Mouse (Mus musculus) frontal cortex, postnatal 14 days (tissue): ENCODE measurements at regions not wholly inside any gene's neighbourhood (a gene's known extent, or its start where the extent isn't known, plus 50 kb on each side); places are given as distances from the start of the nearest gene placed in this dataset.
"Not testable (repeated sequence)": the region's sequence is repeated elsewhere in the genome, so short reads cannot be mapped to it uniquely, and the experiment has no call there.

Source experiments
- DNase-seq, 2 experiments: peaks; one replicate each; pipeline ENCODE4 v3.0.0; 2022; ENCODE audit warnings: low spot score in 2 of 2

- DNase-seq: peak in 1 of 2 experiments; percentile 20
Measured at GRCm38 (mm10) chr1:18058211-18058971, 87.3 kb downstream of the Crisp4 start.

GRCm38 (mm10) chr1:18057646-18058210, 88.0 kb downstream of the Crisp4 start:
- no peak for DNase-seq

- DNase-seq: not testable (repeated sequence)
Measured at GRCm38 (mm10) chr1:18057003-18057402, 88.7 kb downstream of the Crisp4 start.

- no peak for DNase-seq
Measured at GRCm38 (mm10) chr1:18030226-18030625, 115.5 kb downstream of the Crisp4 start.

- DNase-seq: not testable (repeated sequence)
Measured at GRCm38 (mm10) chr1:18012941-18013340, 132.8 kb downstream of the Crisp4 start.

GRCm38 (mm10) chr1:17980604-17981003, 165.1 kb downstream of the Crisp4 start:
- DNase-seq: peak in 1 of 2 experiments; percentile 34

GRCm38 (mm10) chr1:17978086-17978485, 167.6 kb downstream of the Crisp4 start:
- no peak for DNase-seq

GRCm38 (mm10) chr1:17956881-17957280, 188.8 kb downstream of the Crisp4 start:
- not testable (repeated sequence) for DNase-seq

- not testable (repeated sequence) for DNase-seq
Measured at GRCm38 (mm10) chr1:17932108-17932810, 213.4 kb downstream of the Crisp4 start.
